Mouse (Mus musculus) embryonic facial prominence, embryonic 14.5 days (tissue): ENCODE measurements around the gene Atp13a2. TPM values are rescaled to one million over a fixed set of nuclear protein-coding genes. Genes with fewer than 3 reads are reported as not detected.

Experiments
- ATAC-seq: fragments of 200-750 bp; cut with Nextera tagmentation; 2 replicates; pipeline ENCODE4 v1.8.0; 2017; ENCODE audit warnings: low read depth, moderate number of reproducible peaks, moderate TSS enrichment
- DNase-seq: peaks from one replicate; pipeline ENCODE4 v3.0.0-alpha.2; 2015; ENCODE audit warnings: low spot score
- H3K27ac ChIP-seq: fragments of 300-500 bp; sonication (generic); replicated peaks from 2 replicates; pipeline ENCODE4 v1.5.1; 2014; ENCODE audit warnings: low read depth, mild to moderate bottlenecking, low read length, moderate library complexity
- H3K27me3 ChIP-seq: fragments of 300-500 bp; sonication (generic); replicated peaks from 2 replicates; pipeline ENCODE4 v1.6.1; 2014; ENCODE audit warnings: low read length; ENCODE audit not compliant: control insufficient read depth, insufficient read depth
- H3K36me3 ChIP-seq: fragments of 300-500 bp; sonication (generic); 2 replicates; pipeline ENCODE4 v1.6.1; 2014; ENCODE audit warnings: low read length, mixed read lengths; ENCODE audit not compliant: control insufficient read depth, insufficient read depth
- H3K4me1 ChIP-seq: fragments of 300-500 bp; sonication (generic); 2 replicates; pipeline ENCODE4 v1.6.1; 2014; ENCODE audit warnings: antibody characterized with exemption, low read length; ENCODE audit not compliant: control insufficient read depth, insufficient read depth
- H3K4me2 ChIP-seq: fragments of 300-500 bp; sonication (generic); 2 replicates; pipeline ENCODE4 v1.6.1; 2014; ENCODE audit warnings: low read depth, mild to moderate bottlenecking, low read length, moderate library complexity, mixed read lengths
- H3K4me3 ChIP-seq: fragments of 300-500 bp; sonication (generic); 2 replicates; pipeline ENCODE4 v1.5.1; 2014; ENCODE audit warnings: low read depth, mild to moderate bottlenecking, low read length
- H3K9ac ChIP-seq: fragments of 300-500 bp; sonication (generic); 2 replicates; pipeline ENCODE4 v1.6.1; 2014; ENCODE audit warnings: low read depth, mild to moderate bottlenecking, low read length, moderate library complexity, mixed read lengths
- H3K9me3 ChIP-seq: fragments of 300-500 bp; sonication (generic); 2 replicates; pipeline ENCODE4 v1.6.1; 2016; ENCODE audit warnings: low read length; ENCODE audit not compliant: control insufficient read depth
- WGBS: fragments of 180-500 bp; shearing (Covaris S2); extraction: QIAGEN DNeasy Blood & Tissue Kit; methylation state at CpG from one replicate; pipeline ENCODE4 v1.1.7; 2014; 5-methylcytosine and 5-hydroxymethylcytosine counted together
- polyA plus RNA-seq: library from polyadenylated mRNA; unstranded; fragments of >200 nt; fragmentation: Nextera tagmentation; extraction: Ambion mirVana; gene quantifications from 2 replicates; pipeline ENCODE4 v1.2.1, GENCODE M21; 2014

Atp13a2 gene
- polyA plus RNA-seq, 1 experiment from 2014 or later: 43.5 TPM

DNA sequence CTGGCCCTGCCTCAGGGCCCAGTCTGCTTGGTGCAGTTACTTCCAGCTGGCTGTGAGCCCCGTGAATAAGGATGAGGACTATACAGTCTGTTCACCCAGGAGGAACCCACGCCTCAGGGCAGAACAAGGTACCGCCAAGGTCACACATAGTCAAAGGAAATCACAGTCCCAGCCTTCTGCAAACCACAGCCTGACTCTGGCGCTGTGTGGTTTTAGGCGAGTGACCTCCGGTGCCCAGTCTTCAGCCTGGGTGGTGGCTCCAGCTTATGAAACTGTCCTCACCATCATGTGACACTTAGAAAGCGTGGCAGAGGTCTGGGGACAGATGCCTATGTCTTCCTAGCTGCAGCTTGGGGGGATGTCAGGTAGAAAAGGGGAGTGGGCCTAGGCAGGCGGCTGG lies 9.1 kb downstream of the Atp13a2 start:
- peaks cover 80% of the 10 kb centered on the region for H3K36me3 ChIP-seq
- no peak overlapping the region for H3K27ac ChIP-seq
- H3K9me3 ChIP-seq: no peaks in the 10 kb centered on the region
- DNase-seq (no peak), ATAC-seq (no peak)
- H3K4me2 ChIP-seq: no peak overlapping the region
- H3K4me3 ChIP-seq: no peak overlapping the region
- H3K4me1 ChIP-seq: no peaks in the 10 kb centered on the region
- no peak overlapping the region for H3K9ac ChIP-seq
- WGBS: 93% methylated on average over 8 of the region's 8 CpGs
- H3K27me3 ChIP-seq: no peaks in the 10 kb centered on the region

DNA sequence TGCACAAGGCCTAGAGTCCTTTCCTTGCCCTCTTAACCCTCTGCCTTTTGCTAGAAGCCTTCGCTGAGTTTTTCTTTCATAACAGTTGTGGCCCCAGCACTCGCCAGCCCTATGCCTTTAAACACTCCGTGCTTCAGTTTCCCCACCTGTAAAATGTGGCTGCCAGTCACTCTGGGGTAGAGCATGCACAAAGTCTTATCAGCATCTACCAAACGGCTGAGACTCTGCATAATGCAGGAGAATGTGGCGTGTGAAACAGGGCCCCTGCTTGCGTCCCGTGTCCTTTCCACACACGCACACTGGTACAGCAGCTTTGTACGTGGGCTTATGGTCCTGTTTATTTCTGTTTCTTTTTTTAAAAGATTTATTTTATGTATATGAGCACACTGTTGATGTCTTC lies 10.1 kb downstream of the Atp13a2 start:
- H3K4me3 ChIP-seq: no peak overlapping the region
- no peaks in the 10 kb centered on the region for H3K27me3 ChIP-seq
- no peak overlapping the region for H3K9ac ChIP-seq
- no peak overlapping the region for H3K27ac ChIP-seq
- no peaks in the 10 kb centered on the region for H3K9me3 ChIP-seq
- WGBS: 95% methylated on average over 9 of the region's 9 CpGs
- H3K36me3 ChIP-seq: peaks cover 89% of the 10 kb centered on the region
- H3K4me2 ChIP-seq: no peak overlapping the region
- ATAC-seq (no peak), DNase-seq (no peak)
- H3K4me1 ChIP-seq: no peaks in the 10 kb centered on the region

GRCm38 (mm10) chr4:141005983-141006382 lies 19.3 kb downstream of the Atp13a2 start:
- ATAC-seq (no peak), DNase-seq (no peak)
- Histone ChIP-seq H3K4me1 (0 out of 2 replicates have a peak, but pooled peaks cover 5% of the 10 kb centered on the region), H3K9me3 (no peaks in the 10 kb centered on the region), H3K27ac (no peak overlapping the region), H3K4me3 (no peak overlapping the region), H3K9ac (no peak overlapping the region), H3K27me3 (no peaks in the 10 kb centered on the region), H3K4me2 (no peak overlapping the region), H3K36me3 (peaks cover 68% of the 10 kb centered on the region)
- WGBS: 94% methylated on average over 11 of the region's 13 CpGs

GRCm38 (mm10) chr4:141008028-141008427 lies 21.4 kb downstream of the Atp13a2 start:
- Histone ChIP-seq H3K9ac (no peak overlapping the region), H3K27ac (no peak overlapping the region), H3K4me3 (no peak overlapping the region), H3K36me3 (peaks cover 54% of the 10 kb centered on the region), H3K27me3 (no peaks in the 10 kb centered on the region), H3K9me3 (no peaks in the 10 kb centered on the region), H3K4me2 (no peak overlapping the region), H3K4me1 (peaks cover 19% of the 10 kb centered on the region)
- ATAC-seq (no peak), DNase-seq (no peak)
- WGBS: 93% methylated on average over 7 of the region's 8 CpGs

DNA sequence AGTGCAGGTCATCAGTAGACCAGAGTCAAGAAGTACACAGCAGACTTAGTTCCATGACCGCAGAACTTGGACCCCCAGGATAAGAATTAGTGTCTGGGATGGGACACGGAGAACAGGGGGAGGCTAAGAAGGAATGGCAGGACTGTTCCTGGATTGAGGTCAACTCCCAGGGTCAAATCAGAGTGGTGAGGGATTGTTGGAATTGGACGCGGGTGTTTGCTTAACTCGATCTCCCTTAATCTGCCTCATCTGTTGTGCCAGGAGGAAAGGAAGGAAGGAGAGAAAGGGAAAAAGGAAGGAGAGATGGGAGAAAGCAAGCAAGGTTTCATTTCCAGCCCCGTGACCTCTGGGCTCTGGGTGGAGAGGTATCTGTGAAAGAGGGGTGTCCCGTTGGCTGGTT lies 23.4 kb downstream of the Atp13a2 start, which contains the start of gene Mfap2:
Mfap2 (plus strand) TSS at position 301 of the 400 bp plus-strand sequence.
- ATAC-seq: peak; percentile 0; the same call in 1 of the 2 replicates
- 11% methylated on average over 6 of the region's 7 CpGs for WGBS

GRCm38 (mm10) chr4:141010526-141010925 lies 23.9 kb downstream of the Atp13a2 start:
- DNase-seq: peak; percentile 89
- H3K36me3 ChIP-seq: peaks cover 54% of the 10 kb centered on the region
- WGBS: 0% methylated on average over 12 of the region's 26 CpGs

More for the DNA sequence above, 23.4 kb downstream of the Atp13a2 start, which contains the start of gene Mfap2:
- peaks cover 54% of the 10 kb centered on the region for H3K36me3 ChIP-seq
- DNase-seq: no peak
- peak within 1 kb of the TSS; percentile 63 for H3K4me3 ChIP-seq
- no peaks in the 10 kb centered on the region for H3K9me3 ChIP-seq
- peak within 1 kb of the TSS; percentile 91 for H3K27ac ChIP-seq
- no peaks in the 10 kb centered on the region for H3K27me3 ChIP-seq
- peak within 1 kb of the TSS; percentile 66 for H3K4me2 ChIP-seq
- peaks cover 21% of the 10 kb centered on the region for H3K4me1 ChIP-seq
- peak within 1 kb of the TSS; percentile 86 for H3K9ac ChIP-seq

GRCm38 (mm10) chr4:141010941-141011429 lies 24.3 kb downstream of the Atp13a2 start:
- DNase-seq: peak; percentile 78
- WGBS: 2% methylated on average over 14 of the region's 17 CpGs
- ATAC-seq: peak; percentile 44
- H3K9me3 ChIP-seq: no peaks in the 10 kb centered on the region
- no peaks in the 10 kb centered on the region for H3K27me3 ChIP-seq
- H3K36me3 ChIP-seq: peaks cover 54% of the 10 kb centered on the region
- peak overlapping the region; percentile 91 for H3K27ac ChIP-seq
- H3K4me2 ChIP-seq: peak overlapping the region; percentile 66
- H3K9ac ChIP-seq: peak overlapping the region; percentile 86
- H3K4me1 ChIP-seq: peaks cover 21% of the 10 kb centered on the region
- peak overlapping the region; percentile 63 for H3K4me3 ChIP-seq

More at GRCm38 (mm10) chr4:141010526-141010925, 23.9 kb downstream of the Atp13a2 start:
- Histone ChIP-seq H3K27me3 (no peaks in the 10 kb centered on the region), H3K4me3 (peak overlapping the region; percentile 63), H3K9me3 (no peaks in the 10 kb centered on the region), H3K4me1 (peaks cover 21% of the 10 kb centered on the region), H3K27ac (peak overlapping the region; percentile 91), H3K9ac (peak overlapping the region; percentile 86), H3K4me2 (peak overlapping the region; percentile 66)
- peak; percentile 89 for ATAC-seq

DNA sequence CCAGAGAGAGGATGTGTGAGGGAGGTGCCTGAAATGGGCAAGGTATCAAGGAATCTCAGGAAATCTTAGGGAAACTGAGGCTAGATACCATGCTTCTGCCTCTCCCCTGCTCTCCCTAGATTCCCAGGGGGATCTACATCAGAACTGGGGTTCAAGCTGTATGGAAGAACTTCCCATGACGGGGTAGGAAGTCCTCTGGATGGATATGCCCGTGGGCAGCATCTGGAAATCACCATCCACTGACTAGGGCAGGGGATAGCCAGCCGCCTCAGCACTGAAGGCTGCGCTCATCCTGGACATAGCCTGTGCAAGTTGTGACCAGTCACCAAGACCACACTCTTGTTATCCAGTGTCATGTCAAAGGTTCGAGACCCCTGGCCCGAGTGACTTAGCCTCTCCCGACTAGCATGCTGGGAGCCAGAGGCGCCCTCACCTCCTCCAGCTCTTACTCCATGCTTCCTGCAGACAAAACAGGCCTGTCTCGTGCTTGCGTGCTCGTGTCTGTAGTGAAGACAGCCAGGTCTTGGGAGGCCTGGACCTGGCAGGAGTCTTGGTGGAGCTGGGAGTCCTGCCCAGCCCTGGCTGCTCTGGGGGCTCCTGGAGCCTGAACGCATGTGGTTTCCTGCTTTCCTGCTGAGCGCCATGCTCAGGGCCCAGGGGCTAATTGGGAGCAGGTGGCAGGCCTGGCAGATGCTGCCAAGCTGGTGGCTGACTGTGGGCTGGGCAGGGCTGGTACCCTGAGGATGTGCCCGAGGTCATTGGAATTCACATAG lies 25.1 kb downstream of the Atp13a2 start:
- peak; percentile 32 for ATAC-seq
- 18% methylated on average over 13 of the region's 14 CpGs for WGBS

More for the DNA sequence above, 25.1 kb downstream of the Atp13a2 start:
- H3K9ac ChIP-seq: peak overlapping the region; percentile 86
- peak; percentile 87 for DNase-seq
- H3K27me3 ChIP-seq: no peaks in the 10 kb centered on the region
- no peaks in the 10 kb centered on the region for H3K9me3 ChIP-seq
- H3K36me3 ChIP-seq: peaks cover 54% of the 10 kb centered on the region
- peaks cover 21% of the 10 kb centered on the region for H3K4me1 ChIP-seq
- H3K27ac ChIP-seq: peak overlapping the region; percentile 91
- H3K4me3 ChIP-seq: peak overlapping the region; percentile 63
- H3K4me2 ChIP-seq: peak overlapping the region; percentile 66
